Mouse (Mus musculus): ENCODE measurements around the gene Acin1.

Gene Acin1

GRCm38 (mm10) chr14:54686522-54687143, at the start of gene Acin1:
TSS of gene Acin1 (minus strand) at chr14:54686931.
- DNase-seq (ENCODE audit: low read depth, low spot score): peak; percentile 98

GRCm38 (mm10) chr14:54735221-54735620, 48.5 kb upstream of the Acin1 start:
- no peak for DNase-seq (ENCODE audit: low read depth, low spot score)

GRCm38 (mm10) chr14:54734004-54734403, 47.3 kb upstream of the Acin1 start:
- DNase-seq (ENCODE audit: low read depth, low spot score): no peak

GRCm38 (mm10) chr14:54732206-54732605, 45.5 kb upstream of the Acin1 start:
- no peak for DNase-seq (ENCODE audit: low read depth, low spot score)

GRCm38 (mm10) chr14:54730305-54730704, 43.6 kb upstream of the Acin1 start:
- DNase-seq (ENCODE audit: low read depth, low spot score): no peak

- peak; percentile 79 for DNase-seq (ENCODE audit: low read depth, low spot score)
Observed at GRCm38 (mm10) chr14:54728823-54729653, 42.3 kb upstream of the Acin1 start.

- DNase-seq (ENCODE audit: low read depth, low spot score): no peak
Observed at GRCm38 (mm10) chr14:54727565-54727964, 40.8 kb upstream of the Acin1 start.

GRCm38 (mm10) chr14:54724049-54724448, 37.3 kb upstream of the Acin1 start:
- DNase-seq (ENCODE audit: low read depth, low spot score): no peak

GRCm38 (mm10) chr14:54721711-54722110, 35.0 kb upstream of the Acin1 start:
- DNase-seq (ENCODE audit: low read depth, low spot score): no peak

GRCm38 (mm10) chr14:54720654-54721350, 34.1 kb upstream of the Acin1 start:
- DNase-seq (ENCODE audit: low read depth, low spot score): no peak

GRCm38 (mm10) chr14:54720041-54720440, 33.3 kb upstream of the Acin1 start:
- no peak for DNase-seq (ENCODE audit: low read depth, low spot score)

- no peak for DNase-seq (ENCODE audit: low read depth, low spot score)
Observed at GRCm38 (mm10) chr14:54715402-54715801, 28.7 kb upstream of the Acin1 start.

- DNase-seq (ENCODE audit: low read depth, low spot score): no peak
Observed at GRCm38 (mm10) chr14:54714617-54715081, 27.9 kb upstream of the Acin1 start.

- DNase-seq (ENCODE audit: low read depth, low spot score): no peak
Observed at GRCm38 (mm10) chr14:54714121-54714520, 27.4 kb upstream of the Acin1 start.

GRCm38 (mm10) chr14:54712861-54713260, 26.1 kb upstream of the Acin1 start:
- DNase-seq (ENCODE audit: low read depth, low spot score): no peak

GRCm38 (mm10) chr14:54712074-54712473, 25.3 kb upstream of the Acin1 start, which contains the start of gene Cebpe:
TSS of gene Cebpe (minus strand) at chr14:54712174.
- no peak for DNase-seq (ENCODE audit: low read depth, low spot score)

- no peak for DNase-seq (ENCODE audit: low read depth, low spot score)
Observed at GRCm38 (mm10) chr14:54709054-54709453, 22.3 kb upstream of the Acin1 start.

- DNase-seq (ENCODE audit: low read depth, low spot score): no peak
Observed at GRCm38 (mm10) chr14:54706589-54707320, 20.0 kb upstream of the Acin1 start.

- no peak for DNase-seq (ENCODE audit: low read depth, low spot score)
Observed at GRCm38 (mm10) chr14:54705844-54706243, 19.1 kb upstream of the Acin1 start.

- DNase-seq (ENCODE audit: low read depth, low spot score): no peak
Observed at GRCm38 (mm10) chr14:54703207-54703606, 16.5 kb upstream of the Acin1 start.

GRCm38 (mm10) chr14:54701298-54701697, 14.6 kb upstream of the Acin1 start:
- DNase-seq (ENCODE audit: low read depth, low spot score): no peak

- no peak for DNase-seq (ENCODE audit: low read depth, low spot score)
Observed at GRCm38 (mm10) chr14:54699586-54699985, 12.9 kb upstream of the Acin1 start.

All from telencephalon, adult 2 months (tissue).